Mouse (Mus musculus) cerebellum, adult 18-20 months (tissue): ENCODE data around the gene Pip4k2b.
"Not testable (repeated sequence)": the region's sequence is repeated elsewhere in the genome, so short reads cannot be mapped to it uniquely, and the experiment has no call there.

ENCODE experiments used
- DNase-seq, 2 experiments: peaks; one replicate each; pipeline ENCODE4 v3.0.0; 2021

The Pip4k2b gene

GRCm38 (mm10) chr11:97714356-97714755 lies 30.1 kb downstream of the Pip4k2b start:
- DNase-seq: no peak

GRCm38 (mm10) chr11:97713896-97714295 lies 30.6 kb downstream of the Pip4k2b start:
- peak; percentile 58 to 64 for DNase-seq

GRCm38 (mm10) chr11:97712286-97712685 lies 32.2 kb downstream of the Pip4k2b start:
- DNase-seq: no peak

GRCm38 (mm10) chr11:97711200-97711900 lies 33.2 kb downstream of the Pip4k2b start:
- no peak for DNase-seq

GRCm38 (mm10) chr11:97710067-97710466 lies 34.4 kb downstream of the Pip4k2b start:
- not testable (repeated sequence) for DNase-seq

- peak; percentile 98 to 100 for DNase-seq
Measured at GRCm38 (mm10) chr11:97703039-97703826, 41.3 kb downstream of the Pip4k2b start, which contains the start of gene Psmb3. Gene Psmb3, plus strand, starts transcription at chr11:97703399.

GRCm38 (mm10) chr11:97702393-97702745 lies 42.1 kb downstream of the Pip4k2b start:
- peak; percentile 77 to 88 for DNase-seq

GRCm38 (mm10) chr11:97701581-97702392 lies 42.7 kb downstream of the Pip4k2b start:
- DNase-seq: no peak

- DNase-seq: peak in 1 of 2 experiments; percentile 57
Measured at GRCm38 (mm10) chr11:97700746-97701580, 43.5 kb downstream of the Pip4k2b start.

- DNase-seq: peak; percentile 81 to 87
Measured at GRCm38 (mm10) chr11:97700003-97700745, 44.3 kb downstream of the Pip4k2b start, which contains the start of gene Pcgf2. Gene Pcgf2, minus strand, starts transcription at chr11:97700497.

GRCm38 (mm10) chr11:97699626-97700002 lies 44.9 kb downstream of the Pip4k2b start:
- peak; percentile 82 to 92 for DNase-seq

GRCm38 (mm10) chr11:97698741-97699611 lies 45.5 kb downstream of the Pip4k2b start:
- DNase-seq: peak; percentile 71 to 76

GRCm38 (mm10) chr11:97697891-97698529 lies 46.5 kb downstream of the Pip4k2b start:
- DNase-seq: no peak

- no peak for DNase-seq
Measured at GRCm38 (mm10) chr11:97697199-97697890, 47.2 kb downstream of the Pip4k2b start.

- no peak for DNase-seq
Measured at GRCm38 (mm10) chr11:97696669-97697068, 47.8 kb downstream of the Pip4k2b start.

GRCm38 (mm10) chr11:97695712-97696401 lies 48.6 kb downstream of the Pip4k2b start:
- DNase-seq: no peak

GRCm38 (mm10) chr11:97694921-97695711 lies 49.4 kb downstream of the Pip4k2b start:
- peak in 1 of 2 experiments; percentile 40 for DNase-seq

- DNase-seq: no peak
Measured at GRCm38 (mm10) chr11:97694435-97694834, 50.1 kb downstream of the Pip4k2b start.
